Mouse (Mus musculus) intestine, postnatal 0 days (tissue): ENCODE results near the gene Sh2d6. TPM values are rescaled to one million over a fixed set of nuclear protein-coding genes. Genes with fewer than 3 reads are reported as not detected.
"Not testable (repeated sequence)": the region's sequence is repeated elsewhere in the genome, so short reads cannot be mapped to it uniquely, and the experiment has no call there.

Experiments used
- ATAC-seq: fragments of 200-750 bp; cut with Nextera tagmentation; 2 replicates; pipeline ENCODE4 v1.8.0; 2017; ENCODE audit warnings: mild to moderate bottlenecking, moderate TSS enrichment, moderate library complexity
- H3K27ac ChIP-seq: fragments of 300-500 bp; sonication (generic); 2 replicates; pipeline ENCODE4 v1.5.1; 2014; ENCODE audit warnings: mild to moderate bottlenecking, low read depth, low read length, moderate library complexity
- H3K27me3 ChIP-seq: fragments of 300-500 bp; sonication (generic); replicated peaks from 2 replicates; pipeline ENCODE4 v1.6.1; 2014; ENCODE audit warnings: low read length, mixed read lengths; ENCODE audit not compliant: control insufficient read depth, insufficient read depth
- H3K36me3 ChIP-seq: fragments of 300-500 bp; sonication (generic); 2 replicates; pipeline ENCODE4 v1.6.1; 2014; ENCODE audit warnings: mild to moderate bottlenecking, moderate library complexity; ENCODE audit not compliant: control insufficient read depth, insufficient read depth
- H3K4me1 ChIP-seq: fragments of 300-500 bp; sonication (generic); replicated peaks from 2 replicates; pipeline ENCODE4 v1.6.1; 2014; ENCODE audit warnings: antibody characterized with exemption, low read length, mixed read lengths; ENCODE audit not compliant: control insufficient read depth, insufficient read depth
- H3K4me2 ChIP-seq: fragments of 300-500 bp; sonication (generic); replicated peaks from 2 replicates; pipeline ENCODE4 v1.6.1; 2014; ENCODE audit warnings: low read depth, mild to moderate bottlenecking, moderate library complexity
- H3K4me3 ChIP-seq: fragments of 300-500 bp; sonication (generic); 2 replicates; pipeline ENCODE4 v1.5.1; 2014; ENCODE audit warnings: low read depth, low read length
- H3K9ac ChIP-seq: fragments of 300-500 bp; sonication (generic); 2 replicates; pipeline ENCODE4 v1.6.1; 2014; ENCODE audit warnings: mild to moderate bottlenecking, low read depth, low read length
- H3K9me3 ChIP-seq: fragments of 300-500 bp; sonication (generic); 2 replicates; pipeline ENCODE4 v1.6.1; 2016; ENCODE audit warnings: mixed run types; ENCODE audit not compliant: control insufficient read depth
- CTCF ChIP-seq: sonication (generic); IDR thresholded peaks from 2 replicates; pipeline ENCODE4 v1.5.1; 2016; ENCODE audit warnings: low read depth, mild to moderate bottlenecking, control low read depth, antibody characterized with exemption, moderate library complexity
- WGBS: fragments of 180-500 bp; shearing (Covaris S2); extraction: QIAGEN DNeasy Blood & Tissue Kit; methylation state at CpG from one replicate; pipeline ENCODE4 v1.1.7; 2014; 5-methylcytosine and 5-hydroxymethylcytosine counted together
- polyA plus RNA-seq: library from polyadenylated mRNA; unstranded; fragments of >200 nt; fragmentation: Nextera tagmentation; extraction: Ambion mirVana; gene quantifications from 2 replicates; pipeline ENCODE4 v1.2.1, GENCODE M21; 2015

Gene Sh2d6
- polyA plus RNA-seq, 1 experiment from 2014 or later: 0.16 TPM

DNA sequence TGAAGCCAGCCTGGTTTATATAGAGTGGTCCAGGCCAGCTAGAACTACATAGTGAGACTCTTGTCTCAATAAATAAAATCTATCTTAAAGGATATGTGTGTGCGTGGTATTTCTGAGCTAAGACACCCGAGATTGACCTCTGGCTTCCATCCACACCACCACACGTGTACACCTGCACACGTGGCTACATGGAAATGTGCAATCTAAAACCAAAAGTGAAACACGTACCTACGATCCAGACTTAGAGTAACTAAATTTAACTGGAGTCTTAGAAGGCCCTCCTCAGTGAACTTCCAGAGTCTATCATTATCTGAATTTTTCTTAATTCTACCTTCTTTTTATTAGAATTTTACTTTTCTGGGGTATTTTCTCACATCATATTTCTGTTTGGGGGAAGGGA lies 35.2 kb downstream of the Sh2d6 start:
- ATAC-seq: no peak
- H3K9ac ChIP-seq: no peak overlapping the region
- 88% methylated on average over 6 of the region's 6 CpGs for WGBS

DNA sequence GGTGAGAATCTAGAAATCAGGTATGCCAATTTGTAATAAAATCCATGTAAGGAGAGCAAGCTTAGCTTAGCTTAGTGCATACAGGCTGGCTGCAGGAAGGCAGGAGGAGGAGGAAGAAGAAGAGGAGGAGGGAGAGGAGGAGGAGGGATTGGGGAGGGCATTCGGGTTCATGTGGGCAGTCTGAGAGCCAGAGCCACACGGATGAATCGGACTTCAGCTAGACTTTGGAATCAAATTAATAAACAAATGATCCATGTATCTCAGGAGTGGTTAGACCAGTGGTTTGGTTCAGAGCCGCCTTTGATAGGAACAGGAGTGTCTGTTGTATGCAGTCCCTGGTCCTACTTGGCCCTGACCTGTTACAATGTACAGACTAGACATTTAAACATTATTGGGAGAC lies 36.6 kb downstream of the Sh2d6 start:
- 52% methylated on average over 4 of the region's 4 CpGs for WGBS
- H3K27ac ChIP-seq: no peak overlapping the region
- no peak overlapping the region for H3K4me3 ChIP-seq
- no peak for TF ChIP-seq CTCF
- no peak for ATAC-seq
- no peaks in the 10 kb centered on the region for H3K9me3 ChIP-seq
- no peaks in the 10 kb centered on the region for H3K36me3 ChIP-seq
- no peaks in the 10 kb centered on the region for H3K27me3 ChIP-seq
- no peaks in the 10 kb centered on the region for H3K4me1 ChIP-seq
- no peak overlapping the region for H3K9ac ChIP-seq
- no peak overlapping the region for H3K4me2 ChIP-seq

More for the DNA sequence above, 35.2 kb downstream of the Sh2d6 start:
- Histone ChIP-seq H3K9me3 (no peaks in the 10 kb centered on the region), H3K4me3 (no peak overlapping the region), H3K4me2 (no peak overlapping the region), H3K36me3 (no peaks in the 10 kb centered on the region), H3K27ac (no peak overlapping the region), H3K4me1 (no peaks in the 10 kb centered on the region), H3K27me3 (no peaks in the 10 kb centered on the region)
- no peak for TF ChIP-seq CTCF

- WGBS: 71% methylated on average over 2 of the region's 2 CpGs
- no peaks in the 10 kb centered on the region for H3K9me3 ChIP-seq
- no peak overlapping the region for H3K4me2 ChIP-seq
- no peaks in the 10 kb centered on the region for H3K4me1 ChIP-seq
- no peak for ATAC-seq
- no peaks in the 10 kb centered on the region for H3K36me3 ChIP-seq
- H3K27me3 ChIP-seq: no peaks in the 10 kb centered on the region
- no peak overlapping the region for H3K27ac ChIP-seq
- H3K9ac ChIP-seq: no peak overlapping the region
- no peak for TF ChIP-seq CTCF
- H3K4me3 ChIP-seq: no peak overlapping the region
These were observed 39.4 kb downstream of the Sh2d6 start for GRCm38 (mm10) chr6:72482156-72482555.

GRCm38 (mm10) chr6:72480422-72480702 lies 41.1 kb downstream of the Sh2d6 start:
- 62% methylated on average over 2 of the region's 2 CpGs for WGBS
- TF ChIP-seq CTCF: no peak
- Histone ChIP-seq H3K4me2 (no peak overlapping the region), H3K9me3 (no peaks in the 10 kb centered on the region), H3K9ac (no peak overlapping the region), H3K36me3 (no peaks in the 10 kb centered on the region), H3K27ac (no peak overlapping the region), H3K4me1 (no peaks in the 10 kb centered on the region), H3K4me3 (no peak overlapping the region), H3K27me3 (no peaks in the 10 kb centered on the region)
- no peak for ATAC-seq

- Histone ChIP-seq H3K27ac (no peak overlapping the region), H3K4me3 (no peak overlapping the region), H3K4me1 (no peaks in the 10 kb centered on the region), H3K27me3 (no peaks in the 10 kb centered on the region), H3K9ac (no peak overlapping the region), H3K9me3 (no peaks in the 10 kb centered on the region), H3K36me3 (no peaks in the 10 kb centered on the region), H3K4me2 (no peak overlapping the region)
- ATAC-seq: 0 out of 2 replicates have a peak, but pooled peaks have one; percentile 16
- 52% methylated on average over 12 of the region's 12 CpGs for WGBS
- TF ChIP-seq CTCF: no peak
These were observed 41.7 kb downstream of the Sh2d6 start for GRCm38 (mm10) chr6:72479645-72480421.

- not testable (repeated sequence) for H3K36me3 ChIP-seq, H3K4me2 ChIP-seq, H3K4me3 ChIP-seq, H3K9me3 ChIP-seq, H3K27ac ChIP-seq, H3K4me1 ChIP-seq, ATAC-seq, H3K9ac ChIP-seq, H3K27me3 ChIP-seq
- WGBS: 85% methylated on average over 3 of the region's 3 CpGs
These were observed 42.8 kb downstream of the Sh2d6 start for GRCm38 (mm10) chr6:72478691-72479090.

DNA sequence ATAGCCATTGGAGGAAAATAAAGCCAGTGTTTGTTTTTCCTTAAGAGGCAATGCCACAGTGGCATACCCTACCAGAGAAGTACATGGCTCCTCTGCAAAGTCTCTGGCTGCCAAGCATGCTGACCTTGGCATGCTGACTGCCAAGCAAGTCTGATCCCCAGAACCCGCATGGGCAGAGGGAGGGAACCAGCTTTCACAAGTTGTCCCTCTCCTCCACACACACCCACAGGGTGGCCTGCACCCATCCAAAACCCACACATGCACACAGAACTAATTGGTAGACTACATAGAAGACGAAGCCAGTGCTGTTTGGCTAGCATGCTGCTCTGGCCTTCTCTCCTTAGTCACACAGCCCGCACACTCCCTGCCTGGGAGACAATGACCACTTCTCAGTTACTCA lies 43.9 kb downstream of the Sh2d6 start:
- TF ChIP-seq CTCF: no peak
- Histone ChIP-seq H3K4me2 (no peak overlapping the region), H3K9ac (no peak overlapping the region), H3K27ac (no peak overlapping the region), H3K4me3 (no peak overlapping the region), H3K4me1 (no peaks in the 10 kb centered on the region), H3K27me3 (no peaks in the 10 kb centered on the region), H3K9me3 (no peaks in the 10 kb centered on the region), H3K36me3 (no peaks in the 10 kb centered on the region)
- WGBS: 83% methylated on average over 3 of the region's 3 CpGs
- no peak for ATAC-seq
